In the genomic region with DNA sequence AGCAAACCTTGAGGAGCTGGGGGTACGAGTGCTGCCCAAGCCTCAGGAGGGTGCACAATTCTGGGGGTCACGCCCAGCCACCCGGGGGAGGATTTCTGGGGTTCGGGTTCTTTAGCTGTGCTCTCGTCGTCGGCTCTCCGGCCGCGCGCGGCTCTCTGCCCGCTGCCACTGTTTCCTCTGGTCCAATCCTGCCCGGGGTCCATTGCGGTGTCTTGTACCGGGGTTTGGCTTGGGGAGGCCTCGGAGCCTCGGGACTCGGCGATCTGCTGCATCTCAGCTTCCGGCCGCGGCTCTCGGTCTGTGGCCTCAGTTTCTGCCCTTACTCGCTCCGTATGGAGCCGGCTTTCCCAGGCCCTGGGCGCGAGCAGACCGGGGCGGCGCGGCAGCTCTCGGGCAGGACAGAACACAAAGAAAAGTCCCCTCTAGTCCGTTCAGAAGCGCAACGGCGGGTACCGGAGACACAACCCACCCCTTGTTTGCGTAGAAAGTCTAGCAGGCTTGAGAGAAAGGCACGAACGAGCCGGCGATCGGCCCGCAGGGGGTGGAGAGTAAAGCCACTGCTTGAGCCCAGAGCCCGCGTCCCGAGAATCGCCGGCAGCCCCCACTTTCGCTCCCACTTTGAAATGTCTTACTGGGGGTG, we compare ENCODE assay signal across 8 mouse cellular contexts. TPM values are rescaled to one million over a fixed set of nuclear protein-coding genes. Genes with fewer than 3 reads are reported as not detected.
DNase-seq lines count a peak whose midpoint lies in the region; ATAC-seq lines count a peak whose summit lies in the region.

No protein-coding gene starts in this region.

- H3K27me3 ChIP-seq in heart, embryonic 11.5 days (ENCODE audit: control insufficient read depth, insufficient read depth, low read length): peaks cover 5% of the 10 kb centered on the region
- H3K27me3 ChIP-seq in midbrain, embryonic 13.5 days: no peaks in the 10 kb centered on the region

- H3K4me2 ChIP-seq in heart, embryonic 11.5 days: peak overlapping the region; percentile 100
- H3K4me2 ChIP-seq in midbrain, embryonic 13.5 days (replicated peaks): peak overlapping the region; percentile 98

- H3K9me3 ChIP-seq in heart, embryonic 11.5 days (replicated peaks; ENCODE audit: control insufficient read depth, low read length): no peaks in the 10 kb centered on the region
- H3K9me3 ChIP-seq in midbrain, embryonic 13.5 days: no peaks in the 10 kb centered on the region

- peak overlapping the region; percentile 100 for H3K9ac ChIP-seq in heart, embryonic 11.5 days (ENCODE audit: low read depth, low read length)
- H3K9ac ChIP-seq in midbrain, embryonic 13.5 days (replicated peaks): peak overlapping the region; percentile 100

- H3K4me1 ChIP-seq in heart, embryonic 11.5 days (ENCODE audit: control insufficient read depth, insufficient read depth, low read length): peaks cover 20% of the 10 kb centered on the region
- peaks cover 28% of the 10 kb centered on the region for H3K4me1 ChIP-seq in midbrain, embryonic 13.5 days (replicated peaks)

- WGBS in heart, embryonic 11.5 days (ENCODE audit: insufficient replicate concordance): under 1% methylated on average over 50 of the region's 52 CpGs
- WGBS in midbrain, embryonic 13.5 days: under 1% methylated on average over 52 of the region's 52 CpGs

- peak; percentile 69 for DNase-seq in adrenal gland, postnatal 14 days
- DNase-seq in adrenal gland, postnatal 10 days: no peak
- peak; percentile 51 for DNase-seq in 3T3-L1 (ENCODE audit: low read depth, low spot score)
- DNase-seq in cerebellum, adult 9-10 months: peak; percentile 60
- peak; percentile 79 for DNase-seq in kidney, postnatal 10 days
- DNase-seq in thymus, postnatal 14 days: peak; percentile 57

- peak overlapping the region; percentile 78 for H3K4me3 ChIP-seq in heart, embryonic 11.5 days (ENCODE audit: low read depth, low read length)
- H3K4me3 ChIP-seq in midbrain, embryonic 13.5 days (replicated peaks): peak overlapping the region; percentile 66

- ATAC-seq in heart, embryonic 11.5 days (replicated peaks; ENCODE audit: insufficient number of reproducible peaks, low FRiP score, low TSS enrichment): no peak
- no peak for ATAC-seq in midbrain, embryonic 13.5 days

- H3K36me3 ChIP-seq in heart, embryonic 11.5 days (ENCODE audit: control insufficient read depth, insufficient read depth, low read length): no peaks in the 10 kb centered on the region
- peaks cover 7% of the 10 kb centered on the region for H3K36me3 ChIP-seq in midbrain, embryonic 13.5 days

- H3K27ac ChIP-seq in heart, embryonic 11.5 days (ENCODE audit: low read depth, low read length): peak overlapping the region; percentile 74
- peak overlapping the region; percentile 100 for H3K27ac ChIP-seq in midbrain, embryonic 13.5 days

RNA-seq across cellular contexts. Expression of a gene that starts 1.5 kb away (rescaled TPM):
- 12.4 and 17.2 TPM in 2 replicates for total RNA-seq in adrenal gland, postnatal 14 days (2021)
- 10 to 100 TPM; 13.8 to 20.5 TPM for total RNA-seq in adrenal gland, postnatal 10 days (2021)
- 7.0 and 9.1 TPM in 2 replicates for polyA plus RNA-seq in heart, embryonic 11.5 days (2014; fragmentation: Nextera tagmentation; extraction: Ambion mirVana)
- polyA plus RNA-seq in midbrain, embryonic 13.5 days (2015; fragmentation: Nextera tagmentation; extraction: Ambion mirVana): 17.4 and 19.5 TPM in 2 replicates
